Mouse (Mus musculus) CD4-positive helper T cell, adult 2 months (primary cell): Measurements from ENCODE around the gene Lhx8.

Source experiments
- DNase-seq: peaks from one replicate; pipeline ENCODE4 v3.0.0-alpha.2; 2012; ENCODE audit warnings: low read depth, missing footprints, low spot score

The Lhx8 gene

GRCm38 (mm10) chr3:154327110-154327882 is 3.2 kb downstream of the Lhx8 start:
- DNase-seq = no peak

DNA sequence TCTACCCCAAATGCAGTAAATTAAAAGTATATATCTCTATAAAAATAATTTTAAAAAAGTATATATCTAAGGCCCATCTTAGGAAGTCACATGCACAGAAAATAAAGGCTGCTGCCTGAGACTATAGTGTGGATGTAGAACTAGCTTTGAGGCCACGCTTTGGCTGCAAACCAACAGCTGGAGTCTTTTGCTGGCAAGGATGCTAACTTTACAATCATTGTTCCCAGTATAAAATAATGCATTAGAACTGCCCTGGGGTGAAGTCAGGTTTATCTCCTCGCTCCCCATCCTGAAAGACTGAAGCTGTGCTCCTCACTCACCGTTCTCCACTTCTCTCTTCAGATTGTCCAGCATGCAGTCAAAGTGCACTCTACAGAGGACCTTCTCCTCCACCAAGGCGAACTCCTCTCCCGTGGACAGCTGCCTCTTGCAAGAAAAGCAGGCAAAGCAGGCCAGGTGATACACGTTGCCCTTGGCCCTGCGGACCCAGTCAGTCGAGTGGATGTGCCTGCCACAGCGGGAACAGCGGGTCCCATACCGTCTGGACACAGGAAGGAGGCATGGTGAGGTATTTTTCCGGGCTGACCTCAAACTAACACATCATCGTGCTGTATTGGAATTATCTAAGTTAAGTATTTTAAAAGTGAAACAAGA is 8.4 kb downstream of the Lhx8 start:
- DNase-seq = no peak

- no peak for DNase-seq
Measured at GRCm38 (mm10) chr3:154317651-154318248, 12.7 kb downstream of the Lhx8 start.

GRCm38 (mm10) chr3:154305163-154305884 is 25.1 kb downstream of the Lhx8 start:
- no peak for DNase-seq

GRCm38 (mm10) chr3:154301102-154301501 is 29.4 kb downstream of the Lhx8 start:
- DNase-seq = no peak

DNA sequence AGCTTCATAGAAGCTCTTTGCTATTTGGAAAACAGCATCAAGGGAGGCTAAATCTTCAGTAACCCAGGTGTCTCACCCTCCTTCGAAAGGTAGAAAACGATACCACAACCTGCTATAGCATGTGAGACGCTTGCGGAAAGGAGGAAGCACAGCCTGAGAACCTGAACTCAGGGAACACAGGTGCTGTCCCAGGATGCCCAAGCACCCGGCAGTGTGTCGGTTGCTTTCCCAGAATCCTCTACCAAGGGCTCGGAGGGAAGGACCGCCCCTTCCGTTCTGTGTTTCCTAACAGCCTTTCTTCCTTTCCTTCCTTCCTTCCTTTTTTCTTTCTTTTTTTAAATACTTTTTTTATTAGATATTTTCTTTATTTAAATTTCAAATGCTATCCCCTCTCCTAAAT is 30.5 kb downstream of the Lhx8 start:
- no peak for DNase-seq

- no peak for DNase-seq
Measured at GRCm38 (mm10) chr3:154298490-154298889, 32.0 kb downstream of the Lhx8 start.

GRCm38 (mm10) chr3:154297499-154297898 is 33.0 kb downstream of the Lhx8 start:
- DNase-seq = no peak

DNA sequence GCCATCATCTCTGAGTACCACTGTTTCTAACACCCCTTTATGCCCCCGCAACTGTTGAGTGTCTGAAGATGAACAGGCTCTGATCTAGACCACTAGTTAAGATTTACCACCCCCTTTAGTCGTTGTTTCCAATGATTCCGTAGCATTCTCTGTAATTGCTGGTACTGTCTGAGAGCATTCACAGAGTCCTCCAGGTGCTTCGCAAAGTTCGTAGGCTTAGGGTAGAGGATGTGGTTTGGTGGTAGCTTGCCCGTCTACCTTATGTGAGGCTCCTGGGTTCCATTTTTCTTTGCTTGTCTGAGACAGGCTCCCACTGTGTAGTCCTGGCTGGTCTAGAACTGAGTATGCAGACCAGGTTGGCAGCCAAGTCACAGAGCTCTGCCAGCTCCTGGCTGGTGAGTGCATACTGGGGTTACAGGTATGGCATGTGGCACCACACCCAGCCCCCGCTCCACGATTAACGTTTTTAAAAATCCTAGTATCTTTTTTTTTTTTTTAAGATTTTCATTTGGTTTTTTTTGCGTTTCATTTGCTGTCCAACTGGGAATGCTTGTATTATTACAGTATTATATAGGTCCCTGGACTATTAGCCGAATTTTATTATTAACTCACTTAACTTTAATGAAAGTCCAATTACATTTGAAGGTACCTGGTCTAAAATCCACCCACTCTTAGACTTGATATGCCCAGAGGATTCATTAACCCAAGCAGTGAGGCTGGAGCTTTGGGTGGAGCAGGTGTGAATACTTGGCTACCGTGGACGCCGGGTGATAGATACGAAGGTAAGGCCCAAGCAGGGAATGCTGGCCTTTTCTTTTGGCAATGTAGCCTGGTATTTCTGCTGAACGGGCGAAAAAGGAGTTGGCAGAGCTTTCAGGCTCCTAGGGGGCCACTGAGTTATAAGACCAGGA is 35.3 kb downstream of the Lhx8 start:
- DNase-seq = no peak

- DNase-seq = no peak
Measured at GRCm38 (mm10) chr3:154293839-154294490, 36.5 kb downstream of the Lhx8 start.

GRCm38 (mm10) chr3:154292126-154292525 is 38.3 kb downstream of the Lhx8 start:
- no peak for DNase-seq

- no peak for DNase-seq
Measured at GRCm38 (mm10) chr3:154290351-154290750, 40.1 kb downstream of the Lhx8 start.

GRCm38 (mm10) chr3:154288429-154289069 is 41.9 kb downstream of the Lhx8 start:
- no peak for DNase-seq

DNA sequence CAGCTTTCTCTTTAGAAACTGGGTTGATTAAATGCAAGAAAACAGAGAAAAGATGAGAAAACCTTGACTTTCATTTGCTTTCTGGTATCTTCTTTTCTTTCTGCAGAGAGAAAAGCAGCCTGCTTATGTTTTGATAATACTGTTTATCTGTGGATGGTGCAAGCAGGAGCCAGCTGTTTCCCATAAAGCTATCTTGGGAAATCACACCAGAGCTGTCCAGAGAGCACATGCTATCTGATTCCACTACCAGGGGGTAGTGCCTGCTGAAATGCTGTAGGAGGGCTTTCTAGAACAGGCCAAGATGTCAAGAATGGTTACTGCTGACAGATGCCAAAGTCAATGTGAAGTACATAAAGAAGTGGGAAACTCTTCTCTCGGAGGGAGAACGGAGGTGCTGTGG is 43.2 kb downstream of the Lhx8 start:
- no peak for DNase-seq

- no peak for DNase-seq
Measured at GRCm38 (mm10) chr3:154285351-154285750, 45.1 kb downstream of the Lhx8 start.

DNA sequence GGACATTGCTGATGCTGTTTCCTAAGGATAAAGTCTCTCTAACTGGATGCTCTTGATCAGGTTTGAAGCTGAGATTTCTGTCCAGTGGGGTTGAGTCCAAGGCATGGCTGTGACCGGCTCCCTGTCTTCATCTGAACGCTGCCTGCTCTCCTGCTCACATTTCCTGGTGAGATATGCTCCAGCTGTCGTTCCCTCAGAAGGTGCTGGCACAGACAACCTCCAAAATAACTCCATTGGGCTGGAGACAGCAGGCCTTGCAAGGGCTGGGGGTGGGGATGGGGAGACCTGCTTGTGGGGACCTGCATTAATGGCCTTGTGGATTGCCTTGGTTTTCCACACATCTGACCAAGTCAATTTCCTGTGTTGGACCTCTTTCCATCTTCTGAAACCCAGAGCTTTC is 46.2 kb downstream of the Lhx8 start:
- no peak for DNase-seq

DNA sequence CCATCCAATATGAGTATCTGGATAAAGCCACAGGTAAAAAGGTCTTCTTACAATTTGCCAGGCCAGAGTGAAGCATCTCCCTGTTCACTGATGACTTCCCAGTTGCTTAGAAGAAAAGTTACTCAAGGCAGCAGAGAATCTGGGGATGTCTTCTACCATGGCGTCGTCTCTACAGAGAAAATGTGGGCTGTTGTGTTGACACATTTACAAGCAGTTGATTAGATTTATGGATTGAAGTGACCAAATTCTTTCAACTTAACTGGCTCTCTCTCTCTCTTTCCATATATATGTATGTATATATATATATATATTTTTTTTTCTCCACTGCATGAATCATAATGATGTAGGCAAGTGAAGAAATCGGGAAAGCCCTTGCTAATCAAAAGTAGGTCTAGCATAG is 55.8 kb downstream of the Lhx8 start:
- DNase-seq = no peak

GRCm38 (mm10) chr3:154269757-154270366 is 60.6 kb downstream of the Lhx8 start:
- peak; percentile 28 for DNase-seq

GRCm38 (mm10) chr3:154268313-154268712 is 62.1 kb downstream of the Lhx8 start:
- DNase-seq = no peak

- no peak for DNase-seq
Measured at GRCm38 (mm10) chr3:154257312-154257711, 73.1 kb downstream of the Lhx8 start.
